Mouse (Mus musculus): Measurements from ENCODE around the gene Ptprs. TPM values are rescaled to one million over a fixed set of nuclear protein-coding genes. Genes with fewer than 3 reads are reported as not detected.

Gene Ptprs
- polyA plus RNA-seq, 1 experiment: 24.2 TPM

Other genes starting within 250 kb of the Ptprs start
- gene Fem1a, start 219.7 kb downstream of the Ptprs start, polyA plus RNA-seq (2012; rRNA removed): 15.2 and 19.1 TPM in 2 replicates
- 45.4 and 61.3 TPM in 2 replicates for gene Ticam1, start 199.7 kb downstream of the Ptprs start, polyA plus RNA-seq (2012; rRNA removed)
- gene Plin3, start 183.6 kb downstream of the Ptprs start, polyA plus RNA-seq (2012; rRNA removed): 81.6 and 154 TPM in 2 replicates
- not detected in 2 replicates for gene Arrdc5, start 176.2 kb downstream of the Ptprs start, polyA plus RNA-seq (2012; rRNA removed)
- gene Uhrf1, start 173.2 kb downstream of the Ptprs start, polyA plus RNA-seq (2012; rRNA removed): 29.2 and 30.7 TPM in 2 replicates
- 16.4 and 22.7 TPM in 2 replicates for gene Kdm4b, start 150.4 kb downstream of the Ptprs start, polyA plus RNA-seq (2012; rRNA removed)
- gene Znrf4, start 35.9 kb upstream of the Ptprs start, polyA plus RNA-seq (2012; rRNA removed): not detected in 2 replicates
- 2.3 and 3.2 TPM in 2 replicates for gene Gm20219, start 77.9 kb upstream of the Ptprs start, polyA plus RNA-seq (2012; rRNA removed)
- gene Safb2, start 108.1 kb upstream of the Ptprs start, polyA plus RNA-seq (2012; rRNA removed): 72.4 and 81.0 TPM in 2 replicates
- gene Safb, start 108.3 kb upstream of the Ptprs start, polyA plus RNA-seq (2012; rRNA removed): 91.8 and 101 TPM in 2 replicates
- gene 2410015M20Rik, start 133.3 kb upstream of the Ptprs start, polyA plus RNA-seq (2012; rRNA removed): 202 and 210 TPM in 2 replicates
- 1,862 and 2,500 TPM in 2 replicates for gene Rpl36, start 136.9 kb upstream of the Ptprs start, polyA plus RNA-seq (2012; rRNA removed)
- 45.1 and 53.6 TPM in 2 replicates for gene Lonp1, start 150.4 kb upstream of the Ptprs start, polyA plus RNA-seq (2012; rRNA removed)
- gene Catsperd, start 151.7 kb upstream of the Ptprs start, polyA plus RNA-seq (2012; rRNA removed): 0.27 and 0.33 TPM in 2 replicates
- 62.5 and 73.0 TPM in 2 replicates for gene Ranbp3, start 196.8 kb upstream of the Ptprs start, polyA plus RNA-seq (2012; rRNA removed)
- gene Ndufa11, start 241.3 kb upstream of the Ptprs start, polyA plus RNA-seq (2012; rRNA removed): 662 and 682 TPM in 2 replicates
- 10.4 and 10.5 TPM in 2 replicates for gene Vmac, start 241.5 kb upstream of the Ptprs start, polyA plus RNA-seq (2012; rRNA removed)